Mouse (Mus musculus): ENCODE results near the gene Bcl2l12. TPM values are rescaled to one million over a fixed set of nuclear protein-coding genes. Genes with fewer than 3 reads are reported as not detected.
A peak's percentile ranks its signal among the peaks of the same experiment; 100 is the strongest.

Gene Bcl2l12
- polyA plus RNA-seq, 1 experiment from 2014 or later, result 67.7 TPM

- Histone ChIP-seq H3K36me3 (peaks cover 13% of the 10 kb centered on the region), H3K4me2 (replicated peaks) (peak within 1 kb of the TSS; percentile 87), H3K27me3 (no peaks in the 10 kb centered on the region), H3K4me1 (peaks cover 43% of the 10 kb centered on the region), H3K27ac (replicated peaks) (peak within 1 kb of the TSS; percentile 99), H3K9me3 (replicated peaks) (no peaks in the 10 kb centered on the region), H3K4me3 (replicated peaks) (peak within 1 kb of the TSS; percentile 85), H3K9ac (peak within 1 kb of the TSS; percentile 62)
- under 1% methylated on average over 36 of the region's 36 CpGs for WGBS
- ATAC-seq (ENCODE audit: insufficient number of reproducible peaks, low FRiP score, low TSS enrichment, low read depth), result peak; percentile 92
These were observed 18.9 kb upstream of the Bcl2l12 start, which contains the start of gene Rras for GRCm38 (mm10) chr7:45017242-45018061. Gene Rras (plus strand): TSS chr7:45017961.

- H3K4me3 ChIP-seq (replicated peaks), result peak overlapping the region; percentile 85
- H3K27me3 ChIP-seq, result no peaks in the 10 kb centered on the region
- H3K4me1 ChIP-seq, result peaks cover 43% of the 10 kb centered on the region
- H3K4me2 ChIP-seq (replicated peaks), result peak overlapping the region; percentile 87
- peak overlapping the region; percentile 99 for H3K27ac ChIP-seq (replicated peaks)
- WGBS, result 0% methylated on average over 4 of the region's 4 CpGs
- H3K36me3 ChIP-seq, result peaks cover 20% of the 10 kb centered on the region
- H3K9me3 ChIP-seq (replicated peaks), result no peaks in the 10 kb centered on the region
- peak overlapping the region; percentile 35 for H3K9ac ChIP-seq
- no peak for ATAC-seq (ENCODE audit: insufficient number of reproducible peaks, low FRiP score, low TSS enrichment, low read depth)
These were observed 18.2 kb upstream of the Bcl2l12 start for GRCm38 (mm10) chr7:45016761-45017160.

- peak within 1 kb of the TSS; percentile 99 for H3K27ac ChIP-seq (replicated peaks)
- H3K27me3 ChIP-seq, result no peaks in the 10 kb centered on the region
- H3K4me1 ChIP-seq, result peaks cover 43% of the 10 kb centered on the region
- H3K9me3 ChIP-seq (replicated peaks), result no peaks in the 10 kb centered on the region
- peak; percentile 91 for ATAC-seq (ENCODE audit: insufficient number of reproducible peaks, low FRiP score, low TSS enrichment, low read depth)
- H3K9ac ChIP-seq, result peak within 1 kb of the TSS; percentile 91
- WGBS, result under 1% methylated on average over 63 of the region's 69 CpGs
- H3K36me3 ChIP-seq, result peaks cover 26% of the 10 kb centered on the region
- peak within 1 kb of the TSS; percentile 85 for H3K4me3 ChIP-seq (replicated peaks)
- peak within 1 kb of the TSS; percentile 87 for H3K4me2 ChIP-seq (replicated peaks)
These were observed 17.6 kb upstream of the Bcl2l12 start, which contains the start of gene Scaf1 for GRCm38 (mm10) chr7:45015957-45016612. Gene Scaf1 (minus strand): TSS chr7:45016363.

GRCm38 (mm10) chr7:45015344-45015956 is 16.9 kb upstream of the Bcl2l12 start:
- under 1% methylated on average over 20 of the region's 20 CpGs for WGBS
- ATAC-seq (ENCODE audit: insufficient number of reproducible peaks, low FRiP score, low TSS enrichment, low read depth), result no peak
- peak overlapping the region; percentile 91 for H3K9ac ChIP-seq
- no peaks in the 10 kb centered on the region for H3K9me3 ChIP-seq (replicated peaks)
- H3K27me3 ChIP-seq, result no peaks in the 10 kb centered on the region
- peaks cover 43% of the 10 kb centered on the region for H3K4me1 ChIP-seq
- H3K4me2 ChIP-seq (replicated peaks), result peak overlapping the region; percentile 60
- H3K4me3 ChIP-seq (replicated peaks), result peak overlapping the region; percentile 85
- peaks cover 31% of the 10 kb centered on the region for H3K36me3 ChIP-seq
- peak overlapping the region; percentile 88 for H3K27ac ChIP-seq (replicated peaks)

GRCm38 (mm10) chr7:45014096-45014451 is 15.6 kb upstream of the Bcl2l12 start:
- Histone ChIP-seq H3K4me3 (replicated peaks) (no peak overlapping the region; the same call in 1 of the 2 replicates), H3K9me3 (replicated peaks) (no peaks in the 10 kb centered on the region), H3K9ac (peak overlapping the region; percentile 91; the same call in 1 of the 2 replicates), H3K27me3 (no peaks in the 10 kb centered on the region), H3K4me1 (peaks cover 37% of the 10 kb centered on the region), H3K4me2 (replicated peaks) (no peak overlapping the region), H3K27ac (replicated peaks) (no peak overlapping the region), H3K36me3 (peaks cover 45% of the 10 kb centered on the region)
- no peak for ATAC-seq (ENCODE audit: insufficient number of reproducible peaks, low FRiP score, low TSS enrichment, low read depth)
- WGBS, result 92% methylated on average over 3 of the region's 3 CpGs

GRCm38 (mm10) chr7:45013366-45014095 is 15.0 kb upstream of the Bcl2l12 start:
- no peaks in the 10 kb centered on the region for H3K27me3 ChIP-seq
- no peak overlapping the region for H3K9ac ChIP-seq
- H3K9me3 ChIP-seq (replicated peaks), result no peaks in the 10 kb centered on the region
- no peak overlapping the region for H3K27ac ChIP-seq (replicated peaks)
- H3K4me2 ChIP-seq (replicated peaks), result no peak overlapping the region
- peaks cover 50% of the 10 kb centered on the region for H3K36me3 ChIP-seq
- H3K4me3 ChIP-seq (replicated peaks), result no peak overlapping the region
- H3K4me1 ChIP-seq, result peaks cover 31% of the 10 kb centered on the region
- WGBS, result 93% methylated on average over 16 of the region's 16 CpGs
- ATAC-seq (ENCODE audit: insufficient number of reproducible peaks, low FRiP score, low TSS enrichment, low read depth), result no peak

GRCm38 (mm10) chr7:45012824-45013223 is 14.3 kb upstream of the Bcl2l12 start:
- H3K27me3 ChIP-seq, result no peaks in the 10 kb centered on the region
- H3K9ac ChIP-seq, result no peak overlapping the region
- H3K36me3 ChIP-seq, result peaks cover 57% of the 10 kb centered on the region
- H3K4me1 ChIP-seq, result peaks cover 24% of the 10 kb centered on the region
- no peak overlapping the region for H3K27ac ChIP-seq (replicated peaks)
- no peak overlapping the region for H3K4me3 ChIP-seq (replicated peaks)
- WGBS, result 82% methylated on average over 4 of the region's 4 CpGs
- no peaks in the 10 kb centered on the region for H3K9me3 ChIP-seq (replicated peaks)
- no peak for ATAC-seq (ENCODE audit: insufficient number of reproducible peaks, low FRiP score, low TSS enrichment, low read depth)
- no peak overlapping the region for H3K4me2 ChIP-seq (replicated peaks)

GRCm38 (mm10) chr7:45012011-45012410 is 13.5 kb upstream of the Bcl2l12 start:
- H3K4me3 ChIP-seq (replicated peaks), result no peak overlapping the region
- H3K36me3 ChIP-seq, result peaks cover 65% of the 10 kb centered on the region
- ATAC-seq (ENCODE audit: insufficient number of reproducible peaks, low FRiP score, low TSS enrichment, low read depth), result no peak
- H3K4me2 ChIP-seq (replicated peaks), result no peak overlapping the region
- no peaks in the 10 kb centered on the region for H3K27me3 ChIP-seq
- 94% methylated on average over 6 of the region's 6 CpGs for WGBS
- H3K4me1 ChIP-seq, result peaks cover 21% of the 10 kb centered on the region
- H3K27ac ChIP-seq (replicated peaks), result no peak overlapping the region
- H3K9ac ChIP-seq, result no peak overlapping the region
- no peaks in the 10 kb centered on the region for H3K9me3 ChIP-seq (replicated peaks)

GRCm38 (mm10) chr7:45008411-45008810 is 9.9 kb upstream of the Bcl2l12 start:
- 0 out of 2 replicates have a peak, but pooled peaks cover under 1% of the 10 kb centered on the region for H3K4me1 ChIP-seq
- no peak overlapping the region for H3K4me2 ChIP-seq (replicated peaks)
- H3K27me3 ChIP-seq, result no peaks in the 10 kb centered on the region
- no peak overlapping the region for H3K4me3 ChIP-seq (replicated peaks)
- no peaks in the 10 kb centered on the region for H3K9me3 ChIP-seq (replicated peaks)
- 91% methylated on average over 19 of the region's 19 CpGs for WGBS
- no peak overlapping the region for H3K9ac ChIP-seq
- no peak for ATAC-seq (ENCODE audit: insufficient number of reproducible peaks, low FRiP score, low TSS enrichment, low read depth)
- peaks cover 96% of the 10 kb centered on the region for H3K36me3 ChIP-seq
- H3K27ac ChIP-seq (replicated peaks), result no peak overlapping the region

- Histone ChIP-seq H3K4me2 (replicated peaks) (no peak overlapping the region), H3K4me3 (replicated peaks) (no peak overlapping the region), H3K9ac (no peak overlapping the region), H3K4me1 (no peaks in the 10 kb centered on the region), H3K27me3 (no peaks in the 10 kb centered on the region), H3K9me3 (replicated peaks) (no peaks in the 10 kb centered on the region), H3K36me3 (peaks cover 97% of the 10 kb centered on the region), H3K27ac (replicated peaks) (no peak overlapping the region)
- WGBS, result 94% methylated on average over 30 of the region's 30 CpGs
- ATAC-seq (ENCODE audit: insufficient number of reproducible peaks, low FRiP score, low TSS enrichment, low read depth), result no peak
These were observed 9.3 kb upstream of the Bcl2l12 start for GRCm38 (mm10) chr7:45007846-45008245.

Measured in embryonic facial prominence, embryonic 15.5 days (tissue).